Mouse (Mus musculus): Measurements from ENCODE around the gene Ankmy2.

DNA sequence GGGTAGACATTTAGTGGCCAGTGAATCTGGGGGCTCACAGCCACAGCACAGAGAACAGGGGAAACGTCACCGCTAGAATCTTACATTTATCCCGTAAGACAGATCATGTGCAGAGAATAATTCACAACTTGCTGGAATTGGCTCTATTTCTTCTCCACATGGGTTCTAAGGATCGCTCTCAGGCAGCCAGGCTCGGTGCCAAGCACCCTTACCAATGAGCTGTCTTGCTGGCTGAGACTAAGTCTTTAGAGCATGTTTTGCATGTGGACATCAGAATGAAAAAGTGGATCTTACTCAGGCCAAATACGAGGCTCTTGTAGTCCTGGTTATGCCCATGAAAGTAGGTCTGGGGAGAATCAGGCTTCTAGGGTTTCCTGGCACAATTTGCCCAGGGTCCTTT, 16.5 kb upstream of the Ankmy2 start:
- no peak for TF ChIP-seq CTCF (IDR thresholded peaks at IDR 0.05)
- no peak for TF ChIP-seq EP300 (IDR thresholded peaks at IDR 0.05)

All from lung, postnatal 0 days (tissue).